Mouse (Mus musculus) retina, postnatal 7 days (tissue): ENCODE data around the gene Tmem145.

Experiments used
- DNase-seq: peaks from one replicate; pipeline ENCODE4 v3.0.0-alpha.2; 2012; ENCODE audit warnings: low read depth, low spot score

Tmem145 gene

DNA sequence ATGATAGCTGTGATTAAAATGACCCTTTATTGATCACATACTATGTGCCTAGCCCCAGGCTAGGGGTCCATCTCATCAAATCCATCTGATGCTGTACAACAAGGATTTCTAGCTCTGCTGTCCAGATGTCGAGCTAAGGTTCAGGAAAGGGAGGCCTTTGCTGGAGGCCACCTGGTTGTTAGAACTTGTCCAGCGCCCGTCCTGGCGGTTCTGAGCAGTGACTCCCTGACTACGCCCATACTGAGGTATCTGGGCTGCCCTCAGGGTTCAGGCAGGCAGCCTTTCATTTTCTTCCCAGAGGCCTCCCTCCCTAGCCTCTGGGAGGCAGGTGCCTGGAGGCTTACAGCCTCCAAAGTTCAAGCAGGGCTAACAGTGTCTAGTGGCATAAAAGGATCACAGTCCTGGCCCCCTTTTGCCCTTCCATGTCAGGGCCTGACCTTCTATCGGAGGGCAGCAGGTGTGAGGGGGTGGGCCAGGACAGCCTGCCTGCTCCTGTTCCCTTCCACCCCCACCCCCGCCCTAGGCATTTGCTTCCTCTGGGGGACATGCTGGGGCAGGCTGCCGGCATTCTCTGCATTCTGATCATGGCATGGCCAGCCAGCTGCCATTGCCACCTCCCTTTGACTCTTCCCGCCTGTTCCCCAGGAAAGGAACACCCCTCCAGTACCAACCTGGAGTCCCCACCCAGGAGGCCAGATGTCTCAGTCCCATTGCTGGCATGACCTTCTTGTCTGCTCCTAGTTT, 30.2 kb upstream of the Tmem145 start:
- no peak for DNase-seq

DNA sequence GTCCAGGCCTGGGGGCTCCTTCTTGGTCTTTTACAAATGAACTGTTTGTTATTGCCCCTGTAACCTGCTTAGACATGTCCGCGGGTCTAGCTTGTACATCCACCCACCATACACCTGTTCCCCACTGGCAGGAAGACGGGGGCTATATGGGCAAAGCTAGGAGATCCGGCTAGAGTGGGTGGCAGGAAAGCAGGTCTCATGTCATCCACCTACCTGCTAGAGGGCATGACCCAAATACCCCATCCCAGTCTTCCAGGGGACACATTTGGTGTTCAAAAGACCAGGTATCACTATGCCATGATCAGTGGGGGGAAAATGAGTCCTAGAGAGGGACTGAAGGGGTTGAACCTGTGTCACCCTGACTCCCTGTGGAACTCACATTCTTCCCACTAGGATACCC, 28.5 kb upstream of the Tmem145 start:
- DNase-seq, result no peak

GRCm38 (mm10) chr7:25277998-25278340, 27.9 kb upstream of the Tmem145 start:
- no peak for DNase-seq

DNA sequence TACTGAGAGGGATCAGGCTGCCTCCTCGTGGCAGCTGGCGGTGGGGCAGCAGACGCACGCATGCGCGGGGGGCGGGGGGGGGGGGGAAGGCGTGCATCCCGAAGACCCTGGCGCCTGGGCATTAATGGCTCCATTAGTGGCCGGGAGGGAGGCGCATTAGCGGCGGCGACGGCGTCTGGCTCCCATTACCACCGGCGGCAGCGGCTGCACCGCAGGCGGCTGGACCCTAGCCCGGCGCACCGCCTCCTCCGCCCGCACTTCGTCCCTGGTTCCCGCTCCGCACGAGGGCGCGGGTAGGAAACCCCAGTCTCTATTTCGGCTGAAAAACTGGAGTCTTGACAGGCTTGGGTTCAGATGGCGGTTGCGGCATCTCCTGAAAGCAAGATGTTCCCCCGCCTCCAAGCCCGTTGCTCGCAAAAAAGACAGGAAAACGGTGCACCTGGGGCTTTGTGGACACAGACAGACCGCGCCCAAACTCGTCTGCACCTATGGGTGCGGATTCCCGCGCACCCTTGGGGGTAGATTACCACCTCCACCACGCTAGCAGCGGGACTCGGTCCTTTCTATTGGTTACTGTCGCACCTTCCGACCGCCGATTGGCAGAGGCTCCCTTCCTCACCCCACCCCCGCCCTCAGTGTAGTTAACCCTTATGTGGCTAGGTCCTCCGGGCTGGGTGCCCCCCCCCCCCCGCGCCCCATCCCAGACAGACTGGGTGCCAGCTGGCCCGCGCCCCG, 27.4 kb upstream of the Tmem145 start:
- DNase-seq, result peak; percentile 68

GRCm38 (mm10) chr7:25279076-25279860, 26.6 kb upstream of the Tmem145 start:
- DNase-seq, result peak; percentile 93

- no peak for DNase-seq
These were observed 25.8 kb upstream of the Tmem145 start for GRCm38 (mm10) chr7:25279861-25280791.

GRCm38 (mm10) chr7:25281166-25281733, 24.7 kb upstream of the Tmem145 start:
- no peak for DNase-seq

DNA sequence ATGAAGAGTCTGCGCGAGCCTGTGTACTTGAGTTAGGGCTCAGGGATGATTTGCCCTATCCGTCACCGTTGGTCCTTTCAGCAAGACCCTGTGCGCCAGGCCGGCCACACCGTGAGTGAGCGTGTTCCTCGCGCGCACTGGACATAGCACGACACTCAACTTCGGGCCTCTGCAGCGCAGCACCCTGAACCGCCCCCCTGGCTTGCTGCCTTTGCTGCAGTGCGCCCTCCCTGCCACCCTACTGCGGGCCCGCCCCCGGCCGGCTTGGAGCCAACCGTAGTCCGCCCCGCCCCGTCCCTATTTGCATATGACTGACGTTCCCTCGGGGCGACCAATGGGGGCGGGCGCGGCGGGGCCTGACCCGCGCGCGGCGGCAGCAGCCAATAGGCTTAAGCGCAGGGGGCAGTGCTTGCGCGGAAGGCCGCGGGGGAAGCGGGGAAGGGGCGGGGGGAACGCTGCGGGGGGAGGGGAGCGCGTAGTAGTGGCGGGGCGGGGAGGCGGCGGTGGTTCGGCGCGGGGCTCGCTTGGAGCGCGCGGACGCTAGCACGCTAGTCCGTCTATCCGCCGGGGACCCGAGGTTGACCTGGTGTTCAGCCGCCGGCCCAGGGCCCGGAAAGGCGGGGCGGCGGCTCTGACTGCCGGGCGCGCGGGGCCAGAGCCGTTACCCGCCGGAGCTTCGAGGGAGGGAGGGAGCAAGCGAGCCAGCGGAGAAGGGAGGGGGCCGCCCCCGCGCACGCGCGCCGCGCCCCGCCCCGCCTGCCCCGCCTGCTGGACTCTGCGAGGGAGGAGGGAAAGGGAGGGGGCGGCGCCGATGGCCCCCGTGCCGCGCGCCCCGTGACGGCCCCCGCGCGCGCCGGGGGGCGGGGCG, 23.9 kb upstream of the Tmem145 start:
- peak; percentile 96 for DNase-seq

GRCm38 (mm10) chr7:25282731-25283211, 23.1 kb upstream of the Tmem145 start:
- no peak for DNase-seq

DNA sequence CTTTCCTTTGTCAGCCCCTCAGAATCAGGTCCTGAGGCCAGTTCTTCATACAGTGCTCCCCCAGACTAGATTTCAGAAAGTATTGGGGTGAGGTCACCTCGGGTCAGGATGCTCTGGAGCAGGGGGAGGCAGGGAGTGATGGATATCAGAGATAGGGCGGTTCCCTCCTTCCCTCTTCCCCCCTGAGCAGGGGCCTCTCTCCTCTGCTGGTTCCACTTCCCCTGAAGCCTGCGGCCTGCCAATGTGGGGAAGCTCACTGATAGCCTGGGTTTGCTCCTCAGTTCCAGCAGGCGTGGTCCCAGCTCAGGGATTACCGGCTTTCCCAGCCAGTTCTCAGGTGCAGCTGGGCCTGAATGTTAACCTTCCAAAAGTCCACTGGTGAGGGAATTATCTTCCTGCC, 22.3 kb upstream of the Tmem145 start:
- DNase-seq, result no peak

- DNase-seq, result no peak
These were observed 21.7 kb upstream of the Tmem145 start for GRCm38 (mm10) chr7:25284171-25284570.

DNA sequence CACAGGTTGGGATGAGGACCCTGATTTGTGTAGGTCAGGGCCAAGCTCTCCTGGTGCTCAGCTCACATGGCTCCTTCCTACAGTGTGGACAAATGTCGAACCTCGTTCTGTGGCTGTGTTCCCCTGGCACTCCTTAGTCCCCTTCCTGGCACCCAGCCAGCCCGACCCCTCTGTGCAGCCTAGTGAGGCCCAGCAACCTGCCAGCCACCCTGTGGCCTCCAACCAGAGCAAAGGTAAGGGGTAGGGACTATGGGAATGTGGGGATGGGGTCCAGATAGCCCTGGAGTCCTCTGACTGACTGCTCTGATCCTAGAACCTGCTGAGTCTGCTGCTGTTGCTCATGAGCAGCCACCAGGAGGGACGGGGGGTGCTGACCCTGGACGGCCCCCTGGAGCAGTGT, 21.1 kb upstream of the Tmem145 start:
- no peak for DNase-seq

GRCm38 (mm10) chr7:25285511-25286238, 20.2 kb upstream of the Tmem145 start:
- DNase-seq, result no peak

- DNase-seq, result no peak
These were observed 18.9 kb upstream of the Tmem145 start for GRCm38 (mm10) chr7:25286989-25287388.

- no peak for DNase-seq
These were observed 17.9 kb upstream of the Tmem145 start for GRCm38 (mm10) chr7:25288011-25288410.

DNA sequence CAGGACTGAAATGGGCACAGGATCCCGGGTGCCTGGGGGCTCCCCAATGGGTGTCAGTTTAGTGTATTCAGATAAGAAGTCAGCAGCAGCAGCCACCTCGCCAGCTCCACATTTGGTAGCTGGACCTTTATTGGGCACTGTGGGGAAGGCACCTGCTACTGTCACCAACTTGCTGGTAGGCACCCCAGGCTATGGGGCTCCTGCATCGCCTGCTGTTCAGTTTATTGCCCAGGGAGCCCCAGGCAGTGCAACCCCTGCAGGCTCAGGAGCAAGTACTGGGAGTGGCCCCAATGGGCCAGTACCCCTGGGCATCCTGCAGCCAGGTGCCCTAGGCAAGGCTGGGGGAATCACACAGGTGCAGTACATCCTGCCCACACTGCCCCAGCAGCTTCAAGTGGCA, 17.2 kb upstream of the Tmem145 start:
- no peak for DNase-seq

GRCm38 (mm10) chr7:25289925-25290324, 16.0 kb upstream of the Tmem145 start:
- no peak for DNase-seq

GRCm38 (mm10) chr7:25290463-25290862, 15.4 kb upstream of the Tmem145 start:
- DNase-seq, result no peak

DNA sequence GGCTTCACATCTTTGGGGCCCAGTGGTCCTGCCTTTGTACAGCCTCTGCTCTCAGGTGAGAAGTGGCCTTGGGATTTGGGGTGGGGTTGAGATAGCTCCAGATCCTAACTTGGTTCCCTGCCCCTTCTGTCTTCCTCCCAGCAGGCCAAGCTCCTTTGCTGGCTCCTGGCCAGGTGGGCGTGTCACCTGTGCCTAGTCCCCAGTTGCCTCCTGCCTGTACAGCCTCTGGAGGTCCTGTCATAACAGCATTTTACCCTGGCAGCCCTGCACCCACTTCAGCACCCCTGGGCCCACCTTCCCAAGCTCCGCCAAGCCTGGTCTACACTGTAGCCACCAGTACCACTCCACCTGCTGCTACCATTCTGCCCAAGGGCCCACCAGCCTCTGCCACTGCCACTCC, 15.0 kb upstream of the Tmem145 start:
- DNase-seq, result no peak
